Mouse (Mus musculus) heart, adult 2 months (tissue): Measurements from ENCODE around the gene Ier2. TPM values are rescaled to one million over a fixed set of nuclear protein-coding genes. Genes with fewer than 3 reads are reported as not detected.

ENCODE experiments used
- DNase-seq, 2 experiments: peaks; one replicate each; pipeline ENCODE4 v3.0.0; 2021
- H3K27ac ChIP-seq: fragments of 200-600 bp; 2 replicates; pipeline ENCODE4 v1.8.1; 2022
- H3K27me3 ChIP-seq: fragments of 200-500 bp; 2 replicates; pipeline ENCODE4 v1.6.1; 2012; ENCODE audit warnings: mild to moderate bottlenecking, low read length, inconsistent platforms, mixed read lengths; ENCODE audit not compliant: control insufficient read depth, insufficient read depth
- H3K36me3 ChIP-seq: fragments of 200-500 bp; 2 replicates; pipeline ENCODE4 v1.6.1; 2012; ENCODE audit warnings: low read length, inconsistent platforms; ENCODE audit not compliant: control insufficient read depth, insufficient read depth
- H3K4me1 ChIP-seq: fragments of 200-500 bp; 2 replicates; pipeline ENCODE4 v1.6.1; 2011; ENCODE audit warnings: low read length; ENCODE audit not compliant: control insufficient read depth, insufficient read depth
- H3K4me3 ChIP-seq: fragments of 200-600 bp; 2 replicates; pipeline ENCODE4 v1.8.1; 2022
- H3K79me2 ChIP-seq: fragments of 200-500 bp; replicated peaks from 2 replicates; pipeline ENCODE4 v1.6.1; 2012; ENCODE audit warnings: mild to moderate bottlenecking, inconsistent platforms, low read length, moderate library complexity, mixed read lengths; ENCODE audit not compliant: control insufficient read depth, insufficient read depth
- H3K9ac ChIP-seq: fragments of 200-500 bp; 2 replicates; pipeline ENCODE4 v1.6.1; 2012; ENCODE audit warnings: low read depth, mild to moderate bottlenecking, control low read depth, inconsistent platforms, low read length, mixed read lengths
- CTCF ChIP-seq: fragments of 200-600 bp; IDR thresholded peaks from 2 replicates; pipeline ENCODE4 v1.8.1; 2022; ENCODE audit warnings: antibody characterized with exemption, mild to moderate bottlenecking, moderate library complexity
- EP300 ChIP-seq: fragments of 200-500 bp; IDR thresholded peaks from 2 replicates; pipeline ENCODE4 v1.6.1; 2011; ENCODE audit warnings: low read depth, low read length, control low read depth; ENCODE audit not compliant: insufficient read depth
- POLR2A ChIP-seq: fragments of 200-500 bp; IDR thresholded peaks from 2 replicates; pipeline ENCODE4 v1.6.1; 2011; ENCODE audit warnings: mild to moderate bottlenecking, low read depth, low read length, control low read depth; ENCODE audit not compliant: insufficient read depth
- WGBS: fragments of 180-500 bp; shearing (Covaris S2); methylation state at CpG from one replicate; pipeline ENCODE4 v1.1.7; 2018; 5-methylcytosine and 5-hydroxymethylcytosine counted together
- intact Hi-C: fragments of 180-260 bp; cut with DNase I; formaldehyde crosslinking; loops from one replicate; pipeline ENCODE4 v1.15.1; 2025
- polyA plus RNA-seq: library from polyadenylated mRNA; depleted of rRNA; stranded (reverse); fragments of >200 nt; gene quantifications from 2 replicates; pipeline ENCODE4 v1.2.3, GENCODE M21; 2012
- total RNA-seq, 2 experiments: library from RNA; stranded (reverse); gene quantifications; 2 replicates each; pipeline ENCODE4 v1.2.3; 2021

The Ier2 gene
- total and polyA plus RNA-seq, 3 experiments, result 8.1 to 13.0 (median 11.8) TPM

GRCm38 (mm10) chr8:84661458-84661871, 1.2 kb downstream of the Ier2 start:
- intact Hi-C loops, result loop anchor here (2.0 kb wide), 1 partner anchor 39 kb away; the partner anchor contains the start of gene Lyl1
- TF ChIP-seq CTCF (no peak), EP300 (peak; percentile 98), POLR2A (peak; percentile 76)
- Histone ChIP-seq H3K27ac (peak overlapping the region; percentile 96), H3K79me2 (no peaks in the 10 kb centered on the region), H3K36me3 (no peaks in the 10 kb centered on the region), H3K4me3 (peak overlapping the region; percentile 87), H3K9ac (peak overlapping the region; percentile 93), H3K4me1 (peaks cover 1% of the 10 kb centered on the region; the same call in 1 of the 2 replicates), H3K27me3 (no peaks in the 10 kb centered on the region)
- WGBS, result 1% methylated on average over 24 of the region's 24 CpGs
- DNase-seq, result peak; percentile 93 to 95

- intact Hi-C loops, result loop anchor here (1.0 to 2.0 kb wide), 2 partner anchors 22 to 40 kb away; partner anchors contain the start of gene Lyl1
- TF ChIP-seq POLR2A, result no peak; the same call in 1 of the 2 replicates
- TF ChIP-seq EP300, result no peak
- no peak for TF ChIP-seq CTCF
- peaks cover 1% of the 10 kb centered on the region; the same call in 1 of the 2 replicates for H3K4me1 ChIP-seq
These were observed 1.7 kb downstream of the Ier2 start for GRCm38 (mm10) chr8:84660819-84661457.

GRCm38 (mm10) chr8:84659936-84660818, 2.5 kb downstream of the Ier2 start:
- 13% methylated on average over 33 of the region's 33 CpGs for WGBS
- intact Hi-C loops, result loop anchor here (1.0 to 5.0 kb wide), 3 partner anchors 21 to 422 kb away; partner anchors contain the start of genes Lyl1, Man2b1, Wdr83 and Wdr83os
- TF ChIP-seq CTCF (no peak), POLR2A (peak; percentile 65), EP300 (peak; percentile 84)

More at GRCm38 (mm10) chr8:84660819-84661457, 1.7 kb downstream of the Ier2 start:
- peak overlapping the region; percentile 93 for H3K9ac ChIP-seq
- 14% methylated on average over 20 of the region's 20 CpGs for WGBS
- peak overlapping the region; percentile 87 for H3K4me3 ChIP-seq
- no peaks in the 10 kb centered on the region for H3K36me3 ChIP-seq
- H3K27me3 ChIP-seq, result no peaks in the 10 kb centered on the region
- peak; percentile 60 to 66 for DNase-seq
- no peaks in the 10 kb centered on the region for H3K79me2 ChIP-seq
- H3K27ac ChIP-seq, result peak overlapping the region; percentile 96

GRCm38 (mm10) chr8:84658951-84659350, 3.7 kb downstream of the Ier2 start:
- Histone ChIP-seq H3K27me3 (no peaks in the 10 kb centered on the region), H3K27ac (peak overlapping the region; percentile 96), H3K36me3 (no peaks in the 10 kb centered on the region), H3K4me3 (no peak overlapping the region), H3K79me2 (no peaks in the 10 kb centered on the region), H3K9ac (no peak overlapping the region), H3K4me1 (peaks cover 2% of the 10 kb centered on the region)
- no peak for TF ChIP-seq POLR2A
- TF ChIP-seq EP300, result no peak
- TF ChIP-seq CTCF, result no peak
- no peak for DNase-seq
- intact Hi-C loops, result loop anchor here (5.0 kb wide), 1 partner anchor 423 kb away; the partner anchor contains the start of genes Man2b1, Wdr83 and Wdr83os
- WGBS, result 46% methylated on average over 1 of the region's 1 CpGs

More at GRCm38 (mm10) chr8:84659936-84660818, 2.5 kb downstream of the Ier2 start:
- Histone ChIP-seq H3K27ac (peak overlapping the region; percentile 96), H3K4me1 (peaks cover 1% of the 10 kb centered on the region; the same call in 1 of the 2 replicates), H3K79me2 (no peaks in the 10 kb centered on the region), H3K9ac (peak overlapping the region; percentile 51), H3K36me3 (no peaks in the 10 kb centered on the region), H3K27me3 (no peaks in the 10 kb centered on the region), H3K4me3 (peak overlapping the region; percentile 87)
- peak; percentile 80 to 86 for DNase-seq

GRCm38 (mm10) chr8:84657680-84658079, 5.0 kb downstream of the Ier2 start:
- H3K79me2 ChIP-seq, result no peaks in the 10 kb centered on the region
- peaks cover 2% of the 10 kb centered on the region for H3K4me1 ChIP-seq
- no peaks in the 10 kb centered on the region for H3K27me3 ChIP-seq
- no peaks in the 10 kb centered on the region for H3K36me3 ChIP-seq
- 83% methylated on average over 4 of the region's 4 CpGs for WGBS
- no peak overlapping the region for H3K4me3 ChIP-seq
- DNase-seq, result no peak
- TF ChIP-seq POLR2A (no peak), CTCF (no peak), EP300 (no peak)
- no peak overlapping the region for H3K9ac ChIP-seq
- peak overlapping the region; percentile 97 for H3K27ac ChIP-seq
- intact Hi-C loops, result loop anchor here (5.0 kb wide), 1 partner anchor 425 kb away; the partner anchor contains the start of genes Man2b1, Wdr83 and Wdr83os
